Mouse (Mus musculus) G1E (cell line): ENCODE data around the gene Stn1.

Experiments
- CTCF ChIP-seq: IDR thresholded peaks from 2 replicates; pipeline ENCODE4 v1.5.1; 2012; ENCODE audit warnings: low read depth, low read length, inconsistent platforms, mixed read lengths
- GATA1 ChIP-seq: IDR thresholded peaks from 2 replicates; pipeline ENCODE4 v1.6.1; 2012; ENCODE audit warnings: borderline replicate concordance, low read length, inconsistent platforms, mixed read lengths
- GATA2 ChIP-seq: IDR thresholded peaks from 2 replicates; pipeline ENCODE4 v1.6.1; 2012; ENCODE audit warnings: low read depth, low read length, inconsistent platforms, borderline replicate concordance

DNA sequence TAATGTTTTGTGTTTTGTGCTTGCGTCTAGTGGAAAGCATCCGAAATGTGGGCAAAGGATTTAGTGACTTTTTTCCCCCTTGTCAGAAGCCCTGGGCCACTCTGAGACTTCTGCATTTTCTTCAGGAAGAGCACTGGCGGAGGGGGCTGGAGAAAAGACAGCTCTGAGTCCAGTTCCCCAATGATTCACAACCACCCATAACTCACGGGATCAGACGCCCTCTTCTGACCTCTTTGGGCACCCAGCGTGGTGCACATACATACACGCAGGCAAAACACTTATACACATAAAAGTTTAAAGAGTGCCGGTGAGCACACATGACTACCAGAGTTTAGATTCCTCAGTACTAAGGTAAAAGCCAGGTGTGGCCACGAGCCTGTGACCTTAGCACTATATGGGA is 71.8 kb downstream of the Stn1 start:
- TF ChIP-seq CTCF: no peak
- no peak for TF ChIP-seq GATA1
- no peak for TF ChIP-seq GATA2
